Mouse (Mus musculus) heart, postnatal 4 days (tissue): ENCODE measurements at regions not wholly inside any gene's neighbourhood (a gene's known extent, or its start where the extent isn't known, plus 50 kb on each side); places are given as distances from the start of the nearest gene placed in this dataset.

Source experiments
- DNase-seq: peaks from one replicate; pipeline ENCODE4 v3.0.0; 2021

DNA sequence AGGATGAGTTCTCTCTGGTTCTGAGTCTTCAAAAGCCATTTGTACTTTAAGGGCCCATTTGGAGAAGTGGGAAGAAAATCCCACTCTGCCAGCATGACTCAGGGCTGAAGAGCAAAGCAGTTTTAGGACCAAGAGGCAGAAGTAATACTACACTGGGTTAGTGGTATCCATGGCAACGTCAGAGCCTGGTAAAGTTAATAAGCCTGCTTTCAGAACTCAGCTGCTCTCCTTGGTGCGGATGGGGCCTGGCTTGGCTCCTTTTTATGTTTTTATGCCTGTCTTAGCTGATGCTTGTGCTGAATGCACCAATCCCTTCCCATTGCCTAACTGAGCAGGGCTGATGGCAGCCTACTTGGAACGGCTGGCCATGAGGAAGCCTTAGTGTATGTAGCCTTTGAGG, 306.7 kb downstream of the Abcc12 start:
- no peak for DNase-seq

DNA sequence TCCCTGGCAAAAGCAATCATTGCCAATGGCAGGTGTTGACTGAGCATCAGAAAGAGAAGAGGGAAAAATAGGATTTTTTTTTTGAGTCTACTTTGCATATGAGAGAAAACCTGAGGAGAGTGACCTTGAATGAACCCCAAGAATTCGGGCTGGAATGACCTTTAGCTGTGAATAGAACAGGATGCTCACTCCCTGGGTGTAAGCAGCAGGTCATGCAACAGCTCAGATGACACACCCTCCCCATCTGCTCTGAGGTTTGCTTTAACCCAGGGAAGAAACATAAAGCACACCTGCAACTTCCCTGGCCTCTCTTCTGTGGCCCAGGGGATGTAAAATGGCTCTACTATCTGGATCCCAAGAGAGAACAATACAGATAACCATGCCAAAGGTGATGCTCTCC, 307.9 kb downstream of the Abcc12 start:
- DNase-seq, result no peak

DNA sequence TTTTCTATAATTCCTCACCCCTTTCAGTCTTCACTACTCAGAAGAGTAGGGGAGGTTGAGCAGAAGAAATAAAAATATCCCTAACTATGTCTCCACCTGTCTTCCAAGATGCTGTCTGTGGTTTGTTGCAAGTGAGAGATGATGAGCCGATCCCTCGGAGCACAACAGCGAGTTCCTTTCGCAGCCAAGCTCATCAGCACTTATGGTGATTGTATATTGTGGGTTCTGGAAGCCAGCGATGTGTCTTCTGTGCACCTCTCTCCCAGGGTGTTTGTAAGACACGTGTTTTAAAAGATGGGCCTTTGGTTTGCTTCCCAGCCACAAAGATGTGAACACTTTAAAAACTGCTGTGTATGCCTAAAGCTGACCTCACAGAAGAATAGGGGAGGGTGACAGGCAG, 309.0 kb downstream of the Abcc12 start:
- no peak for DNase-seq

DNA sequence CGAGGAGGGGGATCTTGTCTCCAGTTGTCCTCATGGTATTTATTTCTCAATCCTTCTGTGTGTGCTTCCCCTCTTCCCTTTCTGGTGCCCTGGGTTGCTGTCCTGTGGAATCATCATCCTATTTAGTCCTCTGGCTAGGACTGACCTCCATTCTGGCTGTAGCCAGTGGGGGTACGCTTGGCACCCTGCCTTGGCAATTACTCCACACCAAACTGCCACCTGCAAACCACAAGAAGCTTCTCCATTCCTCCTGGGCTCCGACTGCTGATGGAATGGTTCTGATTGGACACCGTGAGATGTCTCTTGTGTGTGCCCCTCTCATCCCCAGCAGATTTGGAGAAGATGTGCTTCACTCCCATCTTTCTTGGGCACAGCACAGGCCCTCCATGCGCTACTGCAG, 322.5 kb downstream of the Abcc12 start:
- no peak for DNase-seq

DNA sequence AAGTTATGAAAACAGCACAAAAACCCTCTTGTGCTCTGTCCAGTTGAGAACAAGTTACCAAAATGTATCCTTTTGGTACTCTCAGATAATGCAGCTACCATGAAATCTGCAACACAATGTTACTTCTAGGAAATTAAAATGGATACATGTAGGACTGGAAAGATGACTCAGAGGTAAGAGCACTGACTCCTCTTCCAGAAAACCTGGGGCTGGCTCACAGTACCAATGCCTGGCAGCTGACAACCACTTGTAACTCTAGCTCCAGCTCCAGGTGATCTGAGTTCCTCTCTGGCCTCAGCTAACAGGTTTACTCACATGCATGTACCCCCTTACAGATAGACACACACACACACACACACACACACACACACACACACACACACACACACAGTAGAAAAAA, 325.1 kb downstream of the Abcc12 start:
- no peak for DNase-seq

DNA sequence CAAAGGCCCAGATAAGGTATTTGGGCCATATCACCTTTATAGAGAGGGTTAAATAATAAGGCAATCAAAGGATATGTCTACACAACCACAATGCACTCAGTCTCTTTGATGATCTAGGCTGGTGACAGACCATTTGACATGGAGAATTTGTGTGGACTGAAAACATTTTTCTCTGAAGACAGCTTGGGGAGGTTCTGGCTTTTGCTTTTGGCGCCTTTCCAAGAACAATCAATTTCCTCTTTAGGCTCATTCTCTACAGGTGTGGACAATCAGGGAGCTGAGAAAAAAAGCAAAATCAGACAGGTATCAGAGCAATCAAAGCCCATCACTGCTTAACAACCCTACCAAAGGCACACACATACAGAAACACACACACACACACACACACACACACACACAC, 325.8 kb downstream of the Abcc12 start:
- no peak for DNase-seq

DNA sequence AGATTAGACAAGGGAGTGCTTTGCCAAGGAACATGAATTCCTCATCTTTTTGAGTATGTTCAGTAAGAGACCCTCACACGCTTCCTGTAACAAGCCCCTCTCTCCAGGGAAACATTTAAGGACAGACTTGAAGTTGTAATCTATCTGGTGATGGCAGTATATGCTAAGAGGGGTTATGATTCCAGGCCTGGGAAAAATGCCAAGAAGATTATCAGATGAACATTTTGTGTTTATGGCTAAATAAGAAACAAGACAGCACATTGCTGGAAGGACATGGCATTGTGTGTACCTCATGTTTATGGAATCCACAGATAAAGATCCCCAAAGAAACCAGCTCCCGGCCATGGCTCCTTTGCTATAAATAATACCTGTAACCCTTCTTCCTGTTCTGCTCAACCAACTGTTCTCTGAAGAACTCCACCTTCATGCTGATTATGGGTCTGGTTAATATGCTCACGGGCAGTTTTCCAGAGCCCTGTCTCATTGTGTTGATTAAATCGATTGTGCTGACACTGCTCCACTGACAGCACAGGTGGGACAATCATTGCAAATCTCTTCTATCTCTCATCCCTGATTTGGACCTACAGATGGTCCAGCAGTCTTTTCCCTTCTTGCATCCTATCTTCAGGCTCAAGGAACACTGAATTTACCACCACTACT, 327.7 kb downstream of the Abcc12 start:
- no peak for DNase-seq

DNA sequence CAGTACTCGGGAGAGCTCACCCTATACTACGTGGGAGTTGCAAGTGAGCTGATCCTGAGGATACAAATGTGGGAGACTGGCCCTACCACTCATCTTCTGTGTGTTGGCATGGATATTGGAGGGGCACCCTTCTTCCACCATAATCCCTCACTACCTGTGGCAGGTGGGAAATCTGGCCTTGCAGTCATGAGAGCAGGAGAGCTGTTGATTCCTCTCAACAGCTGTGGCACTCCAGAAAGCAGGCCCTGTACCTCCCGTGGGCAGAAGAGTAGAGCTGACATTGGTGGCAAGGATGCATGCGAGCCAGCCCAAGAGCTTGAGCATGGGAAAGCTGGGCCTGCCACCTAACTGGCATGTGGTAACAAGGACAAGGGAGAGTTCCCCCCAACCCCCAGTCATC, 345.8 kb downstream of the Abcc12 start:
- no peak for DNase-seq

DNA sequence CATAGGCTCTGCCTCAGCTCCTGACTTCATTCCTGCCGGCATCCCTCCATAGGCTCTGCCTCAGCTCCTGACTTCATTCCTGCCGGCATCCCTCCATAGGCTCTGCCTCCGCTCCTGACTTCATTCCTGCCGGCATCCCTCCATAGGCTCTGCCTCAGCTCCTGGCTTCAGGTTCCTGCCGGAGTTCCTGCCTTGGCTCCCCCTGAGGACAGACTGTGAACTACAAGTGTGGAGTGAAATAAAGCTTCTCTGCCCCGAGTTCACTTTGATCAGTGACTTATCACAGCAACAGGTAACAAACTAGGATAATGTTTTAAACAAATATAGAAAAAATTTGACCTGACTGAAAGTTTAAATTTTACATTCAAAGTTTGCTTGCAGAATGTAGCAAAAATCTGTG, 348.5 kb downstream of the Abcc12 start:
- peak; percentile 15 for DNase-seq

DNA sequence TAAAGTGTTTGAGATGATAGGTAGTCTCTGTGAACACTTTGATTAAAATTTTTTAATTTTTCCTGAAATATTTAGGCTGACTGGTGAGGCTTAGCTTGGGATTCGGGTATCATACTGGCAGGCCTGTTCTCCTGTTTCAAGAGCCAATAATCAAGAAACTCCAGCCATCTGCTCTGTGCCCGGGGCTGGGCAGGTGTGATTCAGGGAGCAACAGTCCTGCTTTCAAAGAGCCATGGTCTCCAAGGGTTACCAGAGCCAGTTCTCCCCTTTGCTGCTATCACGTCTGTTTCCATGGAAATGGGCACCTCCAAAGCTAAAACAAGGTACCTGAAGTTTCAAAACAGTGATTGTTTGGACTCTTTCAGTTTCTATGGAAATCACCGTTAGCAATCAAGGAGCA, 355.6 kb downstream of the Abcc12 start:
- no peak for DNase-seq

DNA sequence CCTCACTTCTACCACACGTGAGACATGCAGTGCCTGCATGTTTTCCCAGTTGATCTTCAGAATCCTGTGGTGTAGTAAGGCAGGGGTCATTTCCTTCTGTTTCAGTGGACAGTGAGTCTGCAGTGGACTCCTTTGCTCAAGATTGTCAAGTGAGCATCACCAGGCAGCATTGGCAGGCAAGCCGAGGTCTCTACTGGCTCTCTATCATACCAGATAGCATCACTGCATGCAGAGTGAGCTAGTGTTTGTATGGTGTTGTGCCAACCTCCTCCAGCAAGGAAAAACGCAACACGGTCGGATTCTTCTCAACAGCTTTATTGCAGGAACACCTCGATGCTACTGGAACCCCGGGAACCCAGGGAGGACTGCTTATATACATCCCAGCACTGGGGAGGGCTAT, 357.8 kb downstream of the Abcc12 start:
- no peak for DNase-seq

DNA sequence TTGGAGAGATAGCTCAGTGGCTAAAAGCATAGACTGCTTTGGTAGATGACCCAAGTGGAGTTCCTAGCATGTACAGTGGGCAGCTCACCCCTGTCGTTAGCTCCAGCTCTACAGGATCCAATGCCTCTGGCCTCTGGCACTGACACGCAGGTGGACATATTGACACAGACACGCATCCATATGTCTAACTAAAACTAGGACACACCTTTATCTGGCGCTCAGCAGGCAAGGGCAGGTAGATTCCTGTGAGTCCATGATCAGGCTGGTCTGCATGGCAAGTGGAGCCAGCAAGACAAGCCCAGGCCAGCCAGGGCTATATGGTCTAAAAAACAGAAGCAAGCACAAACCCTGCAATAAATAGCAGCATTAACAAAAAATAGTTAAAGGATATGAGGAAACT, 358.3 kb downstream of the Abcc12 start:
- DNase-seq, result no peak

DNA sequence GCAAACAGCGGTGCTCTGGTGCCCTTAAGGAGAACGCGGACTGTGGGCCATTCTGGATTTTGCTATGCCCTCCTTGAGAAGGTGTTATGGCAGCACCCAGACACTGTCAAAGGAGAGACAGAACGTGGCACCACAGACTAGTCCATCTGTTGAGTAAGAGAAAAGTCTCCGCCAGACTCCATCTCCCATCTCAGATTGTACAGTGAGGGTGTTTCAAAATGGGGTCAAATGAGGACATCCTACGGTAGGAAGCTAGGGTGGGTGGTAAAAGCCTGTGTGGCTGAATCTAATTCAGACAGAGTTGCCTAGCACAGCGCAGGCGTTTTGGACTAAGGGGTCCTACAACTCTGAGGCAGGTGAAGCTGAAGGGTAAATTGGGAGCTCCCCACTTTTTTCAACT, 366.1 kb downstream of the Abcc12 start:
- DNase-seq, result no peak

DNA sequence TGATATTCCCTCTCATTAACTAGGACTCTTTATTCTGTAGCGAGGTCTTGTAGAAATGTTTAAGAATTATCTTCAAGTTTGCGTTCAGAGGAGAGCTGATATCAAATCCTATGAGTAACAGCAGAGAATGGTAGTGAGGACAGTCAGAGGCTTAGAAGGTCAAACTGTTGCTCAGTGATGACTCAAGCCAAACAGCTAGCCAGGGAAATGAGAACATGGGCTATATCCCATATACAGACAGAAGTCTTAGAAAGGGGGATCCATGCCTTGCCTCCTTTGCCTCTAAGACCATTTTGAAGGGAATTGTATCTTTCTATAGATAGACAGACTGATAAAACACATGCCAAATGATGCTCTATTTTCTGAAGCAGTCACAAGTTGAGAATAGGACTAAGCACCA, 368.0 kb downstream of the Abcc12 start:
- no peak for DNase-seq

DNA sequence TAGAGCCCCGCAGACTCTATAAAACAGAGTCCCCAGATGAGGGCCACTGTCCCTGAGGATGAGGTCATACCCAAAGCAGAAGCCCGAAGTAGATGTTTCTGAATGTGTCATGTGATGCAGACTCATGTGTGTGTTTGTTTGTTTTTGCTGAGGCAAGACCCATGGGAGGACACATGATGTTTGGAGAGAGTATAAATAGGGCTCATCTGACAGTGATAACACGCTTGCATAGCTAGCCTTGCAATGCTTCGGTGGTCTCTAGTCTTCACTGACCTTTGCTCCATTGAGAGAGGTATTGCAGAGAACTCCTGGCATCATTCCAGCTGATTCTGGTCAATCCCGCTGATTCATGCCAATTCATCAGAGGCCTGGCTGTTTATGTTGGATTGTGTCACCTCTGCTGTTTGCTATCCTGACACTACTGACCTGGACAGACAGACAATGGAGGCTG, 368.1 kb downstream of the Phkb start:
- no peak for DNase-seq

DNA sequence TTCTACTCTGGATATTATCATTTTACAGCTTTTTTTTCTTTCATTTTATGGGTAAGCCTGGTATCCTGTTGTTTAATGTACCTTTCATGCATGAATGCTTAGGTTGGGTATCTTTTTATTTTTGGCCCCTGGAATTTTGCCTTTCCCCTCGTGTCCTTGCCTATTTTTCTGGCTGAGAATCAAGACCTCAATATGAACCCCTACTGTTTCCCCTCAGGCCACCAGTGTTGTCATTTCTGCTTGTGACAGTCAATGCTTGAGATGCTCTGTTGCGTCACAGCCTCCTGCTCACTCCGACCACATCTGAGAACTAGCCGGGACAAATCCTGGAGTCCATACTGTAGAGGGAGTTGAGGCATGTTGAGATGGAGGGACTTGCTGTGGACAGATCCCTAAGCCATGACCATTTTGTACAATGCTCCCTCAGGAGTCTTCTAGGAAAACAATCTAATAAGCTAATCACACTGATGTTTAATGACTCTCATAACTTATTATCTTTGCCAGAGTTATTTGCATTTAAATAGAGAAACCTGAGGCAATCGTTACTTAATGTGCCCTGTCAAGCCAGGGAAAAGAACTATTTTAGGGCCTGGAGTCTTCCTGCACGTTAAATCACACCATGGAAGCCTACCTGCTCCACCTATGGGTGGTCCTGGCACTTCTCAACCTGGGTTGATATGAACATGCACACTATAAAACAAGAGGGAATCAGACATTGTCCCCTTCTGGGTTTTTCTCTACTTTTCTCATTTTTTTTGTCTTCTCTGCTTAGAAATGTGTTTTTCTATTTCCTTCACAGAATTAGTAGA, 363.9 kb downstream of the Phkb start:
- DNase-seq, result no peak

DNA sequence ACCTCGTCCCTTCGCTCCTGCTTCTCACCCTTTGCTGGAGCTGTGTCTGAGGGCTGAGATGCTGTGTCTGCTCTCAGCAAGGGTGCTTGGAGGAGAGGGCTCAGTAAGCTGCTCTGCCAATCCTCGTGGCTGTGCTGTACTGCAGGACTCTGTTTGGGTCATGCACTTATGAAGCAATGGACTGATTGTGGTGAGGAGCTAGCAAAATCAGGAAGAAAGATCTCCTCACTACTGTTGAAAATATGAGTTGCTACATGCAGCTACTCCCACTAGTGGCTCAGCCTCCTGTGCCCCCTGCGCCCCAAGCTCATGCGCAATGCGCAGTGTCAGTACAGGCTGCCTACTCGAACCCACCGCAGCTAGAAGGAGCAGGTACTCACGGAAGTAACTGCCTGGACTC, 362.3 kb downstream of the Phkb start:
- DNase-seq, result no peak

DNA sequence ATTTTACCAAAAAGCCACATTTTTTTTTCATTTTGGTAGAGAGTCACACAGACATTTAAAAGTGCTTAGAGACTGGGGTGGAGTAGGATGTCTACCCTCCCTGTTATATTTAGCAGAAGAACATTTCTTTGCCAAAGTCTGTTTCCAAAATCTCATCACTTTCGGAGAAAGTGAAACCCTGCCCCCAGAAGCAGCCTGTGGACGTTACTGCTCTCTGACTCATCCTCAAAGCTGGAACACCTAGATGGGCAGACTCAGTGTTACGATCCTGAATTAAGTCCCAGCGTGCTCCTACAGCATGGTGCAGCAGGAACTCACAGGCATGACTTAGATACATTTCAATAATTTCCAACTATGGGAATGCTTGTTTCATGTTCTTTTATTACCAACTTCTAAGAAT, 361.1 kb downstream of the Phkb start:
- no peak for DNase-seq

DNA sequence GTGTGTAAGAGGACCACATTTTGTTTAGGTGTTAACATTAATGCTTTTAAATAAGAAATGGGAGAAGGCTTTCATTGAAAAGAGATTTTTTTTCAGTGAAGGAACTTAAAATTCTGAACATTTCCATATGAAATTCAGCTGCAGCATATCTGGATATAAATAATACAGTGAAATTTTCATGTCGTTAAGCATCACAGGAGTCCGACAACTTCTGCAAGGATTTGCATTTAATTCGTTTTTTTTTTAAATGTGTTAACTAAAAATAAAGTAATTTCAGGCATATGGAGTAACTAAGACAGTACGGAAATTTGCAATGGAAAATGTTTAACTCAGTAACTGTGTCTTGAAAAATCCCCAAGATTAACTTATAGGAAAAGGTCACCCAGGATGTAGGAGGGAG, 351.5 kb downstream of the Phkb start:
- DNase-seq, result no peak

DNA sequence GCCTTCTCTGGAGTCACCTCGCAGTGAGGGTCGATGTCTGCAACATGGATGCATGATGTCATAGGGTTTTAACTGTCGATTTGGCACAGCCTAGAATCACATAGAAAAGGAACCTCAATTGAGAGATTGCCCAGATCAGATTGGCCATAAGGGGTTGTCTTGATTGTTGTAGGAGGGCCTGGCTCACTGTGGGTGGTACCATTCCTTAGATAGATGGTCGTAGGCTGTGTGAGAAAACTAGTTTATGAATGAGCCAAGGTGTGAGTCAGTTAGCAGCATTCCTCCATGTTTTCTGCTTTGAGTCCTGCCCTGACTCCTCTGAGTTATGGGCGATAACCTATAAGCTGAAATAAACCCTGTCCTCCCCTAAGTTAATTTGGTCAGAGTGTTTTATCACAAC, 343.9 kb downstream of the Phkb start:
- DNase-seq, result no peak

DNA sequence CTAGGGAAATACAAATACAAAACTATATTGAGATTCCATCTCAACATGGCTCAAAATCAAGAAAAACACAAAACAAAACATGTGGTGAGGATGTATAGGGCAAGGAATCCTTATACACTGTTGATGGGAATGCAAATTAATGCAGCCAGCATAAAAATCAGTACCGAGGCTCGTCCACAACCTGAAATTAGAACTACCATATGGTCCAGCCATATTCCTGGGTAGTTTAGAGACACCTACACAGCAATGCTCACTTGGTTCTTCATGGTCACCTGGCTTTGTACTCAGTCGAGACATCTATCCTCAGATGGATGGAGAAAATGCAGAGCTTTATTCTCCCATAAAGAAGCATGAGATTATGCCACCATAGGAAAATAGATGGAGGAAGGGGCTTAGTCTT, 340.0 kb downstream of the Phkb start:
- no peak for DNase-seq

DNA sequence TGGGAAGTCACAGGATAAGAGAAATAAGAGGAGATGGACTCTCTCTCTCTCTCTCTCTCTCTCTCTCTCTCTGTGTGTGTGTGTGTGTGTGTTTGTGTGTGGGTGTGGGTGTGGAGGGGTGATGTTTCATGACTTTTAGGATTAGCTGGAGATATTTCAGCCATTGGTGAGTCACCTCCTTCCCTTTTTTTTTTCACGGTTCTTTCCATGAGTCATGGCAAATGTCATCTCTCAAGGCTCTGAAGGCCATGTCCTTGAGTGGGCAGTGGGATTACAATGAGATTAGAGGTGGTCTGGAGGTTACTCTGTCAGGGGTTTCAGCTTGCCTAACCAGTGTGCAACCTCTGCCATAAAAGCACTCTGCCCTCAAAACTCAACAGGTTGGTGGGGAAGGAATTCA, 329.3 kb downstream of the Phkb start:
- no peak for DNase-seq

DNA sequence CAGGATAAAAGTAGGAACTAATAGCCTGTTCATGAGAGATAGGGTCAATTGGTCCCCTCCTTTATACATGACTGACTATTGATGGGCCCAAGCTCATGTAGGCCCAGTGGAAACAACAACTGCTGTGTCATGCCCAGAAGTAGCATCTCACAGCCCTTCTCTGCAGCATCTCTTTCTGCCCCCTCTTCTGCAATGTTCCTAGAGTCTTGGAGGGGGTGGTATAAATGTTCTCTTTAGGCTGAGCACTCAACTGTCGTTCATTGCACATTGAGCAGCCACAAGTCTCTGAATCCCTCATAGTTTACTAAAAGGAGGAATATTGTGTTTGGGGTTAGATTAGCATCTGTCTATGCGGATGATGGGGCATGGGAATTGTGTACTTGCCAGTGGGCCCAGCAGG, 324.1 kb downstream of the Phkb start:
- no peak for DNase-seq

DNA sequence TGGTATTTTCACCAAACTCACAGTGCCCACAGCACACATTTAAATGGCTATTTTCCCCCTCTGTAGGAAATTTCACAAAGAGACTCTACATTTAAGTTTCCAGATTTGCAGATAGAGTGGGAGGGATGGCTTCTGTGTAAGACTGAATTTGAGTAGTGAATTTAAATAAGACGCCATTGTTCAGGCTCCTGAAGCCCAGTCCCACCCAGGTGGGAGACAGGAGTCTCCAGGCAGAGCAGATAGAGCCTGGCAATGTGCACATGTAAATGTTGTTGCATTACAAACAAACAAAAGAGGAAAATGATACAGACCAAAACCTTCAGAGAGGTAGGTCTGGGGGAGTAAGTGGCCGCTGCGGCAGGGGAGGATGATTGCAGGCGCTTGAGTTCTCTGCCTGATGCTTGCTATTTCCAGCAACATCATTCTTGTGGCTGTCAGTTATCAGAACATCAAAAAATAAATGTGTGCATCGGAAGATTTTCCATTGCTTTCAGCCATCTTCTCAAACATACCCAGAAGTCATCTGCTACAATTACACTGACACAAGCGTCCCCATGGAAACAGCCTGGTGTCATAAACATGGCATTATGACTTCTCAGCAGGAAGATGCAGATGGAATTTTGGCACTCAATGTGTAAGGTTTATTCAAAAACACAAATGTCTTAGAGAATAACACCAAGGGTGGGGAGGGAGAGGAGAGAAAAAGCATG, 318.5 kb downstream of the Phkb start:
- DNase-seq, result no peak
